Mouse (Mus musculus) regulatory T cell (primary cell): ENCODE data around the gene Sytl3.
"Not testable (repeated sequence)": the region's sequence is repeated elsewhere in the genome, so short reads cannot be mapped to it uniquely, and the experiment has no call there.

Experiments used
- in situ Hi-C: fragments of 300-600 bp; cut with MboI, MseI; formaldehyde crosslinking; loops from one replicate; pipeline ENCODE4 v1.15.1; 2025; ENCODE audit warnings: high pct_unique_total_duplicates

Gene Sytl3

DNA sequence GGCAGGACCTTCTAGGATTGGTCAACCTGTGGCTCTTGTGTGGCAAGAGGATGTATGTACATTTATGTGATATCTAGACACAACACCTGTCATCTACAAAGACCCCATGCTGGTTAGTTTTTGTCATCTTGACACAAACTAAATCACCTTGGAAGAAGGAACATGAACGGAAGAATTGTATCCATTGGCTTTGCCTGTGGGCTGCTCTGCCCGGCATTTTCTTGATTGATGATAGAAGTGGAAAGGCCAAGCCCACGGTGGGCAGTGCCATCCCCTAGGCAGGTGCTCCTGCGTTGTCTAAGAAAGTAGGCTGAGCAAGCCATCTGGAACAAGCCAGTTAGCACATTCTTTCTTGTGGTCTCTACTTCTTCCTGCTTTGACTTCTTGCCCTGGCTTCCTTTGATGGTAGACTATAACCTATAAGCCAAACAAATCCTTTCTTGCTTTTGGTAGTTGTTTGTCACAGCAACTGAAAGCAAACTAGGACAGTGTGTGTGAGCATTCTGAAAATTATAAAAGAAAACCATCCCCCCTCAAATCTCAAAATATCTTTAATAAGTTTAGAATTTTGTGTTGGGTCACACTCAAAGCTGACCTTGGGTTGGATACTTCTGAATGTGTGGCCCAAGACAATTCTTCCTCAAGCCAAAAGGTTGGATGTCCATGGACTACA, 27.5 kb downstream of the Sytl3 start:
- in situ Hi-C loops: loop anchor here (5.0 kb wide), 1 partner anchor 289 kb away; no protein-coding TSS in a partner anchor

DNA sequence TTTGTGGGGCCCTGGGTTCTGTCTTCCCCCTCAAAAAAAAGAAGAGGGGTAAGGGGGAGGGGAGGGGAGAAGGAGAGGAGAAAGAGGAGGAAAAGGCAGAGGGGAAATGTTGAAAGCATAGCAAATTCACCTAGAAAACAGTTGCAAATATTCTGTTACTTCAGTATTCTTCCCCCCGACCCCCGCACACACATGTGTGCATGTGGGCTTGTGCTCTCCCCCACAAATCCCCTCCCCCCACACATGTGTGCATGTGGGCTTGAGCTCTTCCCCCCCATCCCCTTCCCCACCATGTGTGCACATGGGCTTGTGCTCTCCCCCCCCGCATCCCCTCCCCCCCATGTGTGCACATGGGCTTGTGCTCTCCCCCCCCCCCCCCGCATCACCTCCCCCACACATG, 30.5 kb downstream of the Sytl3 start:
- in situ Hi-C loops: loop anchor here (5.0 kb wide), 1 partner anchor 292 kb away; no protein-coding TSS in a partner anchor

DNA sequence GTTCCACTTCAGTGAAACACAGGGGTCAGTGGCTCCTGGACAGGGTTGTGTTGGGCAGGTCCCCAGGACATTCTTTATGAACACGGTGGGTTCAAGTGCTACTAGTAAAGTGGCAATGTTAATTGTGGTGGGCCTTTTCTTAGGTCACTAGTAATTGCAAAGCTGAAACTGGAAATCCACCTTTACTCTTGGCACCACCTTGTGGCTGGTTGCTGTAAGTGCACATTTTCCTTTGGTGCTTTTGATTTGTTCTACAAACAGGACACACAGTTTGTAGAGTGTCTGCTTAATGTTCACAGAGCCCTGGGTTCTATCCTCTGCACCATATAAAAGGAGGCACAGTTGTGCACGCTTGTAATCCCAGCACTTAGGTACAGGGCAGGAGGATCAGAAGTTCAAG, 32.7 kb downstream of the Sytl3 start:
- in situ Hi-C loops: not testable (repeated sequence)

DNA sequence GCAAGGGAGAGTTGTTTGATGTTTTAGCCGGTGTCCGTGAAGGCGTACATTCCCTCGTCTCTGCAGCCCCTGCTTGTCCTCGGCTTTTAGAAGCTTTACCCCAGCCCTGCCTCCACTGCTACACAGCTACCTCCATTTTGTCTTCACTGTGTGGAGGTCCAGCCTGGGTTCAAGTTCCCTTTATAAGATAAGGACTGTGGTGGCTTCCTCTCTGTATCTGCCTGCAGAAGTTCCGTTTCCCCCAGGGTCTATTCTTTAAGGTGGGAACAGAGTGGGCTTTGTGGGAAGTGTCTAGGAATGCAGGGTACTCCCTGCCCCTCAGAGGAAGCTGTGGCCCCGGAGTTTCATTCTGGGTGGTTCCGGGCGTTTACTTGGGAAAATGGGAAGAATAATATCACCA, 36.8 kb downstream of the Sytl3 start:
- in situ Hi-C loops: loop anchor here (5.0 kb wide), 1 partner anchor 143 kb away; no protein-coding TSS in a partner anchor

DNA sequence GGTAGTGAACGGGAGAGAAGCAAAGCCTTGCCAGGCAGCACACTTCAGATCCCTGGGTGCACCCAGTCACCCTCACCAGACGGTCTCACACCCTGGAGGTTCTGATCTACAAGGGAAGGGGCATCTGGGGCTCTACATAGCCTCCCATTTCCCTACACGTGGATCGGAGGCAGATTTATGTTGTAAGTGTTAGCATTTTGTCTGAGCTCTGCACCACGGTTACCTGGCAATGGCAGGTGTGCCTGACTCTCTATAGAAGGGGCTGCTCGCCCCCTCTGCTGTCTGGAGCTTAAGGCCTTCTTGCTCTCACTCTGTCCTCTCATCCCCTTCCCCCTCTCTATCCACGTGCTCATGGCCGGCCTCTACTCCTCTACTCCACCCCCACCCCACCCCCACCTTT, 37.6 kb downstream of the Sytl3 start:
- in situ Hi-C loops: loop anchor here (5.0 kb wide), 1 partner anchor 144 kb away; no protein-coding TSS in a partner anchor

DNA sequence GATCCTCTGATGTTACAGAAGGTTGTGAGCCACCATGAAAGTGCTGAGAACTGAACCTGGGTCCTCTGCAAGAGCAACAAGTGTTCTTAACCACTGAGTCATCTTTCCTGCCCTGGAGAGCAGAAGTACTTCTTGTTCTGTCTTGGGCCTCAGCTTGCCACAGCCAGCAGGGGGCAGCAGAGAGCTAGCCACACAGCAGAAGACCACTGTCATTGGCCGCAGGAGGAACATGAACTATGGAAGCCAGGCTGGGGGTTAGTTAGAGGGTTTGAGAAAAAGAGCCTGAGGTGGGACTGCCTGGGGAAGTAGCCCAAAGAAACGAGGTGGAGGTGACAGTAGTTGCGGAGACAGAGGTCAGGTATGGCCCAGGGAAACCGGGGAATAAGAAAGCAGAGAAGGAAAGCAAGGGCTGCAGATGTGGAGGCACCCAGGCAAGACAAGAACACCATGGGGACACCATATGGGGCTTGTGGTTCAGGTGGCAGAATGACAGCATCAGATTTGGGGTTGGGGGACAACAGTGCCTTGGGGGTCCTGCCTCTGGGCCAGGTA, 38.4 kb downstream of the Sytl3 start:
- in situ Hi-C loops: loop anchor here (5.0 kb wide), 1 partner anchor 145 kb away; no protein-coding TSS in a partner anchor

DNA sequence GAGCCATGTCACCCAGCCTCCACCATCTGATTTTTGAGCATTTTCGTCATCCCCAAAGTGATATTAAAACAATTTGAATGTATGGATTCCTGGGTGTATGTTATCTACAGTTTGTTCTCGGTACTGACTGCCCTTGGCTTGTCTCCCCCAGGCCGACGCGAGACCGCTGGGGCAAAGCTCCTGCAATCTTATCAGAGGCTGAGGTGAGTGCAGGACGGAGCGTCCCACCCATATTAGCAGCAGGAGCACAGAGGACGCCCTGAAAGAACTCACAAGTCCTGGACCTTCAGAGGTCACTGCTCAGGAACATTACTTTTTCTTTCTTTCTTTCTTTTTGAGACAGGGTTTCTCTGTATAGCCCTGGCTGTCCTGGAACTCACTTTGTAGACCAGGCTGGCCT, 40.6 kb downstream of the Sytl3 start:
- in situ Hi-C loops: loop anchor here (5.0 kb wide), 1 partner anchor 147 kb away; no protein-coding TSS in a partner anchor

DNA sequence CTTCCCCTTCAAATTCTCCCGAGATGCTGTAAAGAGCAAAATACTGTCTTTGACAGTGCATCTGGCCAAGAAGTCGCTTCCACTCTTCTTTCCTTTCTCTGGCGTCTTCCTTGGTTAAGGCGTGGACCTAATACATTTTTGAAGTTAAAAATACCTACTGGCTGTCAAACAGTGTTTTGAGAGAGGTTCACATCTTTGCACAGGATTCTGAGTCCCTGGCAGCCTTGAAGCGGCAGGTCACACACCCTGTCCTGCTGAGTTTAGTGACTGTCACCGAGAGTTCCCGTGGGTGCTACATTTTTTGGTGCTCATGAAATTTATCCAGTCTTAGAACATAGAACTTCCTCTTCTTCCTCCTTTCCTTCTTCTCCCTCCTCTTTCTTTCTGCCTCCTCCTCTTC, 41.2 kb downstream of the Sytl3 start:
- in situ Hi-C loops: not testable (repeated sequence)

DNA sequence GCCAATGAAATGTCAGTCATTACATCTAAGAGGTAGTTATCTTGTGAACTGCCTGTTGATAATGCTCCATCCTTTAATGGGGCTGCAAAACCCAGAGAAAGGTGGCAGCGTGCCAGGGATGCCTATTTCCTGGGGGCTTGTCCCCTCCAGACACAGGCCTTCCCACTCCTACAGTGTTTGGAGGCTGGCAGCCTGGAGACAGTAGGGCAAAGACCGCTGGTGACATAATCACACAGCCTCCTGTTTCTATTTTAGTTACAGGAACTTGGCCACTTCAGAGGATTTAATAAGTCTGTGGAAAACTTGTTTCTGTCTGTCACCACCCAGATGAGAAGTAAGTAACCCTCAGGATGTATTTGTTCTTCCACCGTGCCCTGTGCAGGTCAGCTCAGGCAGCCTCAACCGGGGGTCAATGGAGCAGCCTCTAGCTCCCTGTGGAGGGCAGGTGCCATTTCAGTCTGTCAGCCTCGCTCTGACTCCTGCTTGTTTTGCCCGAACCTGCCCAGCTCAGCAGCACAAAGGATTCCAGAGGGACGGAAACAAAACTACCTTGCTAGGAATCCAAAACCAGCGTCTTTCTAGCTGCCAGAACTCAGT, 43.8 kb downstream of the Sytl3 start:
- in situ Hi-C loops: not testable (repeated sequence)

DNA sequence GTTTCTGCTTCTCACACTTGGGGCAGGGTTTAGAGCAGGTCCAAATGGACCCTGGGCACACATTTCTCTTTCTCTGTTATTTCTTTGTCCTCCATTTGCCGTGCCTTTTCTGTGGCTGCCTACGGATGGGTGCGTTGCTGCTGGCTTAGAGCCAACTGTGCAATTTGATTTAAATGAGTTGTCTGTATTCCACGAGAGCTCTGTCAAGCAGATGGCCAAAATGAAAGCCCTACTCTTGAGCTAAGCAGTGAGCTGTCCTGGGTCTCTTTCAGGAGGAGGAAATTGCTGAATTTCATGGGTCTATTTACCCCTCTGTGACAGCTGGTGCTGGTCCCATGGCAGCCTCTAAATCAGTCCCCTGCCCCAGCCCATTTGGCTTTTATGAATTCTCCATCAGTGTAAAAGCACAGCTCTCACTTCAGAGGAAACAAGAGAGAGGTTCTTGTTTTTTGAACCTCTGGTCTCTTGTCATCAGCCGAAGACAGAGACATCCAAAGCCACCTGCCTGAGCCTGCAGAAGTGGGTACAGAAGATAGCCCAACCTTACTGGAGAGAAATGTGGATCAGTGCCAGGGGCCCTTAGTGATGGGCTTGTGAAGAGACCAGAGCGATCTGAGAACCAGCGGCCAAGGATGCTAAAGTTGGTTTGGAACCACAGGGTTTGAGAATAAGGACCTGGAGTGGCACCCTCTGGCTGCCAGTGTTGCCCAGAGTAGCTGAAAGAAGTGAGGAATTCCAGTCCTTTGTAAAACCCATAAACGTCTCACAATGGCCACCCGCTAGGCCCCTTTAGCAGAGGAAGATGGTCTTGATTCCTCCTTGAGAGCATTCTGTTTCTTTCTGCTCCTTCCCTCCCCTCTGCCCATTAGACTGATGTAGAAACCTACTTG, 44.7 kb downstream of the Sytl3 start:
- in situ Hi-C loops: not testable (repeated sequence)

DNA sequence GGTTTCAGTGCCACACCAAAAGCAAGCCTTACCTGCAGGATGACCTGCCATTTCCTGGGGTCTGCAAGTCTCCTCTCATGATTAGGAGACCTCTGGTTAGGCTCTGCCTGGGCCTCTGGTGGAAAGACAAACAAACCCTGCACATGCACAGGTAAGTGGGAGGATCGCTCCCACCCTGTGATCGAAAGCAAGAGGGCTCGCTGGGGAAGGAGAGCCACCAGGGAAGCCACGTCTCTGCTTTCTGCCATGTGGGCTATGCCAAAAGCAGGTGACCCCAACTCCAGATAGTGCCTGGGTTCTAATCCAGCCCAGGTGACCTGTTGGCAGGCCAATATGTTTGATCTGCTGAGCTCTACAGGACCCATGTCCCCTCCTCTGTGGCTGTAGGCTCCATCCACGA, 47.6 kb downstream of the Sytl3 start:
- in situ Hi-C loops: not testable (repeated sequence)

DNA sequence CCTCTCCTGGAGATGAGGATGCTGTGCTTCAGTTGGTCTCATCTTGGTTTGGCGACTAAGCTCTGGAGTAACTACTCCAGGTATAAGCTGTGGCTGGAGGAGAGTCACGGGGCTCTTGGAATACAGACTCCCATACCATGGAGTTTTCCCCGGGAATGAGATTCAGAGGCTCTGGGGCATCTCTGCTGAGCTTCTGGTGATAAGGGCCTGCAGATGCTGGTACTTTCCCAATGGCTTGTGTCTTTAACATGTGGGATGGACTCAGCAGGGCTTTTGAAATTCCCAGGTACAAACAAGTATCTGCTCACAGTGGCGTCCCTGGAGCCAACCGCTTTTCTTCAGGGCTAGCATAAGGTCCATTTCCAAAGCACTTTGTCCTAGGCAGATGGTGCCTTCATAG, 48.5 kb downstream of the Sytl3 start:
- in situ Hi-C loops: not testable (repeated sequence)

DNA sequence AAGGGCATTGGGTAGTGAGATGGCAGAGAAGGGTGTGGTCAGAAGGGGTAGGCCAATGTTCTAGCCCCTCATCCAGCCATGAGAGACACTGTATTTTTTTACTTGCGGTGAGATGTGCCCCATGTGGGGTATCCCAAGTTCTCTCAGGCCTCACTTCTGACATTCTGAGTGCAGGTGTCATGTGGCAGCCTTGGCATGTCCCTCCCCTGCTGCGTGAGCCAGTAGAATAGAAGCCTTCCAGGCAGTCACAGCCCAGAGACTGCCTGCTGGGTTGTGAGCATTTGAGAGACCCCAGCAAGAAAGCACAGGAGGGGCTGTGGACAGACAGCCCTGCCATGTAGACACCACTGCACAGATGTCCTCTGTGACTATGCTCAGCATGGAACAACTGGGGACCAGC, 49.3 kb downstream of the Sytl3 start:
- in situ Hi-C loops: not testable (repeated sequence)

DNA sequence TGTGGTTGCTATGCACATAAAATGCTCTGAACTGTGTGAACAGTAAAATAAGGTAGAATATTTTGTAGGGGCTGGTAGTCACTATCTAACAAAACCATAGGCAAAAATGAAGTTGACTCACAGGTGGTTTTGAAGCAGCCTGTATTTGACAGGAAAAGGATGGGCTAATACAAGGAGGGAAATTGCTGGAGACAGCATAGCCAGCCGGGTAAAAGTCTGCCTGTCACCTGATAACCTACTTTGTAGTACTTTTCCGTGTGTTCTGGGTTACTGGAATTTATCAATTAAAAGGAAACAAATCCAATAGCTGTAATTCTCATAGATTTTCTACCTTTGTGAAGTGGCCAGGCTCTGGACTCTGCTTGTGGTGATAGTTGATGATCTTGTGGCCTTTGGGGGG, 54.6 kb downstream of the Sytl3 start:
- in situ Hi-C loops: loop anchor here (5.0 kb wide), 1 partner anchor 176 kb away; no protein-coding TSS in a partner anchor

DNA sequence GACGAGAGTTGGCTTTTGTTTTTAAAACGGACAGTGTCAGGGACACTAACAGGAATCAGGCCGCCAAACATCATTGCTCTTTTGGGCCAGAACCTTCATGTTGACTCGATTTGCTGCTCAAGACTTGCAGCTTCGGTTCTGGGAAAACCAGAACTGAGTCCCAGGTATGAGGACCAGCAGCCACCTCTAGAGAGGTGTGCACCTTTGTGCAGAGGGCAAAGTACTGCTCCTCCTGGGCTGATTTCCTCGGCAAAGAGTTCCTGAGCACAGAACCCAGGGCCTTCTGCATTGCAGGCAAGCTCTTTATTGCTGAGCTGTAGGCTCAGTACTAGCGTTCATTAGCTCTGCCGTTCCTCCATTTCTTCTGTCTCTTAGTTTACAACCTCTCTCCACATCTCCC, 55.1 kb downstream of the Sytl3 start:
- in situ Hi-C loops: loop anchor here (5.0 kb wide), 1 partner anchor 177 kb away; no protein-coding TSS in a partner anchor

DNA sequence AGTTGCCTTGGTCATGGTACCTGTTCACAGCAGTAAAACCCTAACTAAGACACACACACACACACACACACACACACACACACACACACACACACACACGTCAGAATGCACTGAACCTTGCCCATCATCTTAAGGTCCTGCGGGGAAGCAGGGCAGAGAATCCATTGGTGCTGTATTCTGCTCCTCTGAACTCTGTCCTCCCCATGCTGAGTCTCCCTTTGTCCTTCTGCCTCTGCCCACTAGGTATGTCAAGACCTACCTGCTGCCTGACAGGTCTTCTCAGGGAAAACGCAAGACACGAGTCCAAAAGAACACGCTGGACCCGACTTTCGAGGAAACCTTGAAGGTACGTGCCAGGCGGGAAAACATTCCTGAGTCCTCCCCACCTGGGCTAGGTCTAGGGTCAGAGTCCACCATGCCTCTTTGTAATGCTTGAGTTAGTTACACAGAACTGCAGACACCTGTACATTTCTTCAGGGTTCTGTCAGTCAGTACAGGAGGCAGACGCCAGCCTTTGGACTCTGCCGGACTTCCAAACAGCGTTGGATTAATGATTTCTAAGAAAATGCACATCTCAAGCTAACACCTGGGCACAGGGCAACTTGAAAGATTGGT, 69.2 kb downstream of the Sytl3 start:
- in situ Hi-C loops: loop anchor here (25.0 kb wide), 1 partner anchor 1234 kb away; no protein-coding TSS in a partner anchor

DNA sequence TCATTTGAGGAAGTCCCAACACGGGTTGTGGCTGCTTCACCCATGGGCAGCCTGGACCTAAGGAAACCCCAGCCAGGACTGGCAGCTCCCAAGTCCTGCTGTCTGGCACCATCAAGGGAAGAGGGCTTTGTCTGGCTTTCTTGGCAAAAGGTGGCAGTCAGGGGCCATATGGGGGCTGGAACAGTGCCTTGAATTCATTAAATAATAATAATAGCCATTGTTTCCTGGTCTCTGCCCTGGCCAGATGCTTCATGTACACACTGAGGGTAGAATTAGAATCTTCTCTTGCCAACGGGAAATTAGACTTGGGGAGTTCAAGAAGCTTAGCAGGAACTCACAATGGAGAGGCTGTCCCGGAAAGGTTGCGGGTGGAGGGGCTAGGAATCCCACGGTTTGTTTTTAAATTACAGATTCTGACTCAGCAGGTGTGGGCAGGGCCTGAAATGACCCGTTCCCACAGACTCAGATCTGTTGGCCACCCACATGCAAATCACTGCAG, 70.4 kb downstream of the Sytl3 start:
- in situ Hi-C loops: loop anchor here (25.0 kb wide), 1 partner anchor 1233 kb away; no protein-coding TSS in a partner anchor

DNA sequence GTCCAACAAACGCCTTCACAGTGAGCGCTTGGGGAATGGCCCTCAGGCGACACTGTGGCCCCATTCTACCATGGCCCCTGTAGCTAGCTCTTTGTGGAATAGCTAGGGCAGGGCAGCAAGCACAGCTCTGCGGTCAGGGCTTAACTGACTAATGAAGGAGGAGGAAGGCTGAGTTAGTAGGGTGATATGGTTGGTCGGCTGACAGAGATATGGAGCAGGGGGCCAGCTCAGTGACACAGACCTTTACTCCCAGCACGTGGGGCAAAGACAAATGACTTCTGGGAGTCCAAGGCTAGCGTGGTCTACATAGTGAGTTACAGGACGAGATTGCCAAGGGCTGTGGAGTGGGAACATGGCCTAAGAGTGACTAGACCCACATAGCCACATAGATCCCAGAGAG, 72.2 kb downstream of the Sytl3 start:
- in situ Hi-C loops: loop anchor here (25.0 kb wide), 1 partner anchor 1231 kb away; no protein-coding TSS in a partner anchor

DNA sequence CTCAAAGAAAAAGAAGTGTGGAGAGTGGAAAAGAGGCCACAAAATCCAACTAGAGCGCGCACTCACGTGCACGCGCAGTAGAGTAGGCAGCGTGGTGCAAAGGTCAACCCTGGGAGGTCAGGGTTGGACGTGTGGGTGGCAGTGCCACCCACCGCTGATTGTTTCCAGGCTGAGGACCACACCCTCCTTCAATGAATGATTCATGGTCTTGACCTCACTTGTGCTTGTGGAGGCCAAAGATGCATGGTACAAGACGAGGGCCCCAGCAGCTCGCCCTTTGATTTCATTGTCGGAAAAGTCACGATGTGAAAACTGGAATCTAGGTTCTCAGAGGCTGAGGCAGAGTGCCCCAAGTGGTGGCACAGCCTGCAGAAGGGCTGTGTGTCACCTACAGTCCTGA, 72.7 kb downstream of the Sytl3 start:
- in situ Hi-C loops: loop anchor here (25.0 kb wide), 1 partner anchor 1231 kb away; no protein-coding TSS in a partner anchor

DNA sequence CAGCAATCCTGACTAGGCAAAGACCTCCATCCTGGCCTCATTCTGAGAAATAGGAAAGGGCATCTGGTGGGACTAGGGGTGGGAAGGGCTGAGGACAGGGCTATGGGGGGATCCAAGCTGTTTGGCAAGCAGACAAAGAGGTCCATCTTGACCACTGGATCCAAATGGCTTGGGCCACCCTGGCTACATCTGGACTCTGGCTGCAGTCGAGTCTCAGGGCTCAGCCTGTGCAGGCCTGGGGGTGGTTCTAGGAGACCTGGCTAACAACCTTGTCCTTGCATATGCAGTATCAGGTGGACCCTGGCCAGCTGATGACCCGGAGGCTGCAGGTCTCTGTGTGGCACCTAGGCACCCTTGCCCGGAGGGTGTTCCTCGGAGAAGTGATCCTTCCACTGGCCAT, 73.8 kb downstream of the Sytl3 start:
- in situ Hi-C loops: loop anchor here (25.0 kb wide), 1 partner anchor 1230 kb away; no protein-coding TSS in a partner anchor
